Mouse (Mus musculus) ES-Bruce4 (cell line): ENCODE results near the gene Wnk2. TPM values are rescaled to one million over a fixed set of nuclear protein-coding genes. Genes with fewer than 3 reads are reported as not detected.

Source experiments
- H3K27ac ChIP-seq: 2 replicates; pipeline ENCODE4 v1.5.1; 2012; ENCODE audit warnings: low read length, inconsistent platforms; ENCODE audit not compliant: insufficient read depth
- H3K27me3 ChIP-seq: 2 replicates; pipeline ENCODE4 v1.6.1; 2012; ENCODE audit warnings: mild to moderate bottlenecking, low read length, inconsistent platforms; ENCODE audit not compliant: control insufficient read depth, poor library complexity, insufficient read depth, severe bottlenecking
- H3K36me3 ChIP-seq: 2 replicates; pipeline ENCODE4 v1.6.1; 2012; ENCODE audit warnings: inconsistent platforms, mild to moderate bottlenecking, low read length, moderate library complexity; ENCODE audit not compliant: control insufficient read depth, poor library complexity, insufficient read depth, severe bottlenecking
- H3K4me1 ChIP-seq: one replicate; pipeline ENCODE4 v1.8.1; 2011; ENCODE audit warnings: low read length; ENCODE audit not compliant: control insufficient read depth, insufficient read depth
- H3K4me3 ChIP-seq: 2 replicates; pipeline ENCODE4 v1.5.1; 2011; ENCODE audit warnings: low read depth, mild to moderate bottlenecking, low read length
- H3K9ac ChIP-seq: 2 replicates; pipeline ENCODE4 v1.6.1; 2012; ENCODE audit warnings: low read depth, mild to moderate bottlenecking, inconsistent platforms; ENCODE audit not compliant: poor library complexity, severe bottlenecking
- H3K9me3 ChIP-seq: replicated peaks from 2 replicates; pipeline ENCODE4 v1.6.1; 2012; ENCODE audit warnings: mild to moderate bottlenecking, low read length, inconsistent platforms; ENCODE audit not compliant: control insufficient read depth, poor library complexity, insufficient read depth, severe bottlenecking
- CTCF ChIP-seq: IDR thresholded peaks from one replicate; pipeline ENCODE4 v1.8.1; 2011; ENCODE audit warnings: low read depth, low read length
- EP300 ChIP-seq: IDR thresholded peaks from 2 replicates; pipeline ENCODE4 v1.6.1; 2011; ENCODE audit warnings: low read depth, low read length; ENCODE audit not compliant: insufficient read depth
- POLR2A ChIP-seq: IDR thresholded peaks from one replicate; pipeline ENCODE4 v1.8.1; 2011; ENCODE audit warnings: low read length; ENCODE audit not compliant: insufficient read depth
- polyA plus RNA-seq: library from polyadenylated mRNA; stranded (reverse); fragments of >200 nt; gene quantifications from 2 replicates; pipeline ENCODE4 v1.2.4, GENCODE M21; 2011; ENCODE audit warnings: low read depth; ENCODE audit not compliant: missing spikeins, insufficient read depth, insufficient read length

Wnk2 gene
- polyA plus RNA-seq, 1 experiment: 7.9 TPM

- no peak overlapping the region for H3K9ac ChIP-seq
Observed at GRCm38 (mm10) chr13:49031029-49031428, 116.8 kb downstream of the Wnk2 start.

DNA sequence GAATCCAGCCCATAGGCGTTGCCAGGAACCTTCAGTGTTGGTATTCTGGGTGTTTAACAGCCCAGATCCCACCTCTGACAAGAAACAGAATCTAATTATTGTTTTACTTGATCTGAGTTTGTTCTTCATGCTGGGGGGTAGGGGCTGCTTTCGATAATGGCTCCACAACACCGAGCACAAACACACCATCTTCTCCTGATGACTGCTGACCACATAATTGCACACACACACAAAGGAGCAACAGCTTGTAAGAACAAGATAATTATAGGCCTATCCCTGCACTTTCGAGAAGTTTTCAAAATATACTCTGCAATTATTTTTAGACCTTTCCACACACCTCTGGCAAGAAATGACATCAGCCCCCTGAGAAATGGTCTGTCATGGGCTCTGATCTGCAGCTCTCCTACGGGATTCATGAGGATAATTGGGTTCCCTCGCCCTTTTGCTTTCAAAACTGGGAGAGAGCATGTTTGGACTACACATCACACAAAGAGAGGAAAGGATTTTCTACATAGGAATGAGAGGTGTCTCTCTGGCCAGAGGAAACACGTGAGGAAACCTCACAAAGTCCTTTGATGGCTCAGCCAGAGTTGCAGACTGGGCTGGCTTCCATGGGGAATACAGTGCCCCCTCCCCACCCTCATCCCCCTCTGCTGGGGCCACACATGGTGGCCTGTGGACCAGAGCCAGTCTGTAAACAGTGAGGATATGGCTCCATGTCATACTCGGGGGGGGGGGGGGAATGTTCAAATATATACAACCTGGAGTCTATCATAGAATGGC lies 118.9 kb downstream of the Wnk2 start:
- TF ChIP-seq EP300 (no peak), POLR2A (no peak), CTCF (no peak)
- no peak overlapping the region for H3K27ac ChIP-seq

More at GRCm38 (mm10) chr13:49031029-49031428, 116.8 kb downstream of the Wnk2 start:
- Histone ChIP-seq H3K27ac (no peak overlapping the region), H3K4me1 (no peaks in the 10 kb centered on the region), H3K36me3 (no peaks in the 10 kb centered on the region), H3K27me3 (no peaks in the 10 kb centered on the region), H3K4me3 (no peak overlapping the region), H3K9me3 (no peaks in the 10 kb centered on the region)
- TF ChIP-seq POLR2A (no peak), CTCF (no peak), EP300 (no peak)

GRCm38 (mm10) chr13:49027057-49027456 lies 120.8 kb downstream of the Wnk2 start:
- Histone ChIP-seq H3K27me3 (no peaks in the 10 kb centered on the region), H3K4me3 (no peak overlapping the region), H3K27ac (no peak overlapping the region), H3K4me1 (peaks cover 3% of the 10 kb centered on the region), H3K9me3 (no peaks in the 10 kb centered on the region), H3K9ac (no peak overlapping the region), H3K36me3 (no peaks in the 10 kb centered on the region)
- TF ChIP-seq EP300 (no peak), CTCF (no peak), POLR2A (no peak)

More for the DNA sequence above, 118.9 kb downstream of the Wnk2 start:
- Histone ChIP-seq H3K9me3 (no peaks in the 10 kb centered on the region), H3K9ac (no peak overlapping the region), H3K4me3 (no peak overlapping the region), H3K36me3 (no peaks in the 10 kb centered on the region), H3K27me3 (no peaks in the 10 kb centered on the region), H3K4me1 (peaks cover 3% of the 10 kb centered on the region)

GRCm38 (mm10) chr13:49025521-49025920 lies 122.3 kb downstream of the Wnk2 start:
- no peak overlapping the region for H3K27ac ChIP-seq
- no peak for TF ChIP-seq POLR2A
- TF ChIP-seq CTCF: no peak
- TF ChIP-seq EP300: no peak

DNA sequence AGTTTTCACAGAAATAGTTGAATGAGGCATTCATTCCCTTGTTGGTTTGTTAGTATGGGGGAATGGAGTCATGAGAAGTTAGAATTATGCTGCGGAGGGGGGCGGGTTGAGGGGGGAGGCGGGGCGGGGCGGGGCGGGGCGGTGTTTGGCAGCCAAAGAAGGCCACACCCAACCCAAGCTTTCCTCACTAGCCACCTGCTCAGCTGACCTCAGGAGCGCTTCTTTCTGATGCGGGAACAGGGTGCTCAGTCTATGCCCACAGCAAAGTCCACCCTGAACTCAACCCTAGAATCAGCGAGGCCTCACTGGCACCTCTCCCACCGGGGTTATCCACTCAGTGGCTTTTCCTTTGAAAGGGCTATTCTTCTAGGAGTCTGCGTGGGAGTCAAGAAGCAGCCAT lies 123.1 kb downstream of the Wnk2 start:
- H3K27ac ChIP-seq: no peak overlapping the region
- no peak for TF ChIP-seq POLR2A
- TF ChIP-seq CTCF: no peak
- TF ChIP-seq EP300: no peak
- no peaks in the 10 kb centered on the region for H3K27me3 ChIP-seq
- peaks cover 8% of the 10 kb centered on the region for H3K4me1 ChIP-seq
- H3K9me3 ChIP-seq: no peaks in the 10 kb centered on the region
- no peak overlapping the region for H3K9ac ChIP-seq
- H3K4me3 ChIP-seq: no peak overlapping the region
- no peaks in the 10 kb centered on the region for H3K36me3 ChIP-seq

More at GRCm38 (mm10) chr13:49025521-49025920, 122.3 kb downstream of the Wnk2 start:
- H3K9ac ChIP-seq: no peak overlapping the region
- peaks cover 8% of the 10 kb centered on the region for H3K4me1 ChIP-seq
- no peak overlapping the region for H3K4me3 ChIP-seq
- H3K9me3 ChIP-seq: no peaks in the 10 kb centered on the region
- no peaks in the 10 kb centered on the region for H3K27me3 ChIP-seq
- H3K36me3 ChIP-seq: no peaks in the 10 kb centered on the region

DNA sequence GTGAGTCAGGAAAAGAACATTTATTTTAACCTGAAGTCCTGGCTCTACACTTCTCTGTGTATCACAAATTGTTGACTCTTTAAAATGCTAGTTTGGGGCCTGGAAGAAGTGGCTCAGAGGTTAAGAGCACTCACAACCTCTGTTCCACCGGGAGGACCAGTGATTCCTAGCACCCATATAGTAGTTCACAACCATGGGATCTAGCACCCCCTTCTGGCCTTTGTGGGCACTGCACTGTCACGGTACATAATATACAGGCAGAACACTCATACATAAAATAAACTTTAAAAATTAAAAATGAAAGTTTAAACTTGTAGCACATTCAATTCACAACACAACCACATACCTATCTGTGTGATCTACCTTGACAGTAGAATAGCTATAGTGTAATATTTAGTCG lies 126.1 kb downstream of the Wnk2 start:
- no peaks in the 10 kb centered on the region for H3K36me3 ChIP-seq
- H3K9ac ChIP-seq: no peak overlapping the region
- peak overlapping the region; percentile 68; the same call in 1 of the 2 replicates for H3K27ac ChIP-seq
- H3K27me3 ChIP-seq: no peaks in the 10 kb centered on the region
- H3K4me1 ChIP-seq: peaks cover 8% of the 10 kb centered on the region
- TF ChIP-seq POLR2A (no peak), CTCF (peak; percentile 70), EP300 (no peak)
- no peak overlapping the region for H3K4me3 ChIP-seq
- no peaks in the 10 kb centered on the region for H3K9me3 ChIP-seq
